ENCODE assay signal across 27 mouse cellular contexts in genomic region chr13:94928086-94928485, GRCm38 (mm10). TPM values are rescaled to one million over a fixed set of nuclear protein-coding genes. Genes with fewer than 3 reads are reported as not detected.
DNase-seq lines count a peak whose midpoint lies in the region; ATAC-seq lines count a peak whose summit lies in the region.
"Had no signal": no experiment of that assay in that cellular context is flagged by ENCODE, and none has a peak within 500 bp of the region (broad histone marks: within the 10 kb centered on the region; RNA-seq: fewer than 3 reads in every experiment).

No protein-coding gene starts in this region.

- no peak overlapping the region for H3K4me2 ChIP-seq in midbrain, embryonic 11.5 days
- H3K4me2 ChIP-seq in midbrain, embryonic 13.5 days (replicated peaks) = no peak overlapping the region
- no peak overlapping the region for H3K4me2 ChIP-seq in kidney, embryonic 15.5 days
- H3K4me2 ChIP-seq: embryonic facial prominence, embryonic 12.5 days; forebrain, embryonic 12.5 days had no signal

- no peaks in the 10 kb centered on the region for H3K9me3 ChIP-seq in midbrain, embryonic 11.5 days (ENCODE audit: control insufficient read depth, low read length)
- H3K9me3 ChIP-seq in midbrain, embryonic 13.5 days = no peaks in the 10 kb centered on the region
- no peaks in the 10 kb centered on the region for H3K9me3 ChIP-seq in kidney, embryonic 15.5 days (replicated peaks)
- H3K9me3 ChIP-seq: embryonic facial prominence, embryonic 10.5 days; embryonic facial prominence, embryonic 12.5 days; forebrain, embryonic 10.5 days; forebrain, embryonic 12.5 days; G1E had no signal

- no peak for ATAC-seq in midbrain, embryonic 11.5 days (ENCODE audit: low FRiP score)
- no peak for ATAC-seq in midbrain, embryonic 13.5 days
- no peak for ATAC-seq in kidney, embryonic 15.5 days (replicated peaks; ENCODE audit: low FRiP score)
- ATAC-seq: CD4-positive, CD25-positive, alpha-beta regulatory T cell, adult 4 months; forebrain, embryonic 14.5 days; forebrain, embryonic 16.5 days had no signal

- WGBS in midbrain, embryonic 11.5 days = 83% methylated on average over 3 of the region's 3 CpGs
- 75% methylated on average over 3 of the region's 3 CpGs for WGBS in midbrain, embryonic 13.5 days
- 86% methylated on average over 3 of the region's 3 CpGs for WGBS in kidney, embryonic 15.5 days

- H3K36me3 ChIP-seq in midbrain, embryonic 11.5 days (ENCODE audit: control insufficient read depth, insufficient read depth, low read length) = no peaks in the 10 kb centered on the region
- H3K36me3 ChIP-seq in midbrain, embryonic 13.5 days = no peaks in the 10 kb centered on the region
- H3K36me3 ChIP-seq in kidney, embryonic 15.5 days = no peaks in the 10 kb centered on the region
- H3K36me3 ChIP-seq: embryonic facial prominence, embryonic 10.5 days; embryonic facial prominence, embryonic 12.5 days; forebrain, embryonic 10.5 days; forebrain, embryonic 12.5 days; G1E had no signal

- H3K27me3 ChIP-seq in midbrain, embryonic 11.5 days (ENCODE audit: control insufficient read depth, insufficient read depth, low read length) = no peaks in the 10 kb centered on the region
- peaks cover 24% of the 10 kb centered on the region for H3K27me3 ChIP-seq in midbrain, embryonic 13.5 days
- peaks cover 32% of the 10 kb centered on the region for H3K27me3 ChIP-seq in kidney, embryonic 15.5 days
- H3K27me3 ChIP-seq: CH12.LX had no signal

- H3K27ac ChIP-seq in midbrain, embryonic 11.5 days (ENCODE audit: low read depth, low read length) = no peak overlapping the region
- no peak overlapping the region for H3K27ac ChIP-seq in midbrain, embryonic 13.5 days
- H3K27ac ChIP-seq in kidney, embryonic 15.5 days = no peak overlapping the region
- H3K27ac ChIP-seq: embryonic facial prominence, embryonic 10.5 days; embryonic facial prominence, embryonic 12.5 days; forebrain, embryonic 10.5 days; forebrain, embryonic 12.5 days had no signal

- DNase-seq in midbrain, embryonic 11.5 days (ENCODE audit: low spot score, missing footprints) = peak; percentile 21
- DNase-seq in MN1 (ENCODE audit: low spot score) (peak; percentile 41), NIH3T3 (ENCODE audit: low read depth) (peak; percentile 57)
- DNase-seq in fibroblast of lung, adult 2 months (ENCODE audit: low read depth) = peak; percentile 17
- DNase-seq in urinary bladder, adult 2 months (ENCODE audit: low spot score) = no peak
- DNase-seq in urinary bladder, postnatal 4 days (ENCODE audit: low spot score in 2 of 2) = no peak
- DNase-seq: adrenal gland, adult 8-10 months; adrenal gland, postnatal 14 days; adrenal gland, postnatal 36 days; B cell, adult 2 months; cerebellum, adult 11 months; cerebellum, adult 18-20 months; cerebellum, adult 8-10 months; cerebellum, adult 9-11 months; cerebellum, postnatal 14 days had no signal

- no peaks in the 10 kb centered on the region for H3K4me1 ChIP-seq in midbrain, embryonic 11.5 days (ENCODE audit: control insufficient read depth, insufficient read depth, low read length)
- no peaks in the 10 kb centered on the region for H3K4me1 ChIP-seq in midbrain, embryonic 13.5 days (replicated peaks)
- no peaks in the 10 kb centered on the region for H3K4me1 ChIP-seq in kidney, embryonic 15.5 days
- H3K4me1 ChIP-seq: embryonic facial prominence, embryonic 10.5 days; embryonic facial prominence, embryonic 12.5 days; forebrain, embryonic 10.5 days; forebrain, embryonic 12.5 days had no signal

- H3K9ac ChIP-seq in midbrain, embryonic 11.5 days (ENCODE audit: low read length) = no peak overlapping the region
- no peak overlapping the region for H3K9ac ChIP-seq in midbrain, embryonic 13.5 days (replicated peaks)
- H3K9ac ChIP-seq in kidney, embryonic 15.5 days = no peak overlapping the region
- H3K9ac ChIP-seq: embryonic facial prominence, embryonic 12.5 days; forebrain, embryonic 12.5 days had no signal

- H3K4me3 ChIP-seq in midbrain, embryonic 11.5 days (ENCODE audit: low read depth, low read length) = no peak overlapping the region
- no peak overlapping the region for H3K4me3 ChIP-seq in midbrain, embryonic 13.5 days (replicated peaks)
- no peak overlapping the region for H3K4me3 ChIP-seq in kidney, embryonic 15.5 days (replicated peaks)
- H3K4me3 ChIP-seq: embryonic facial prominence, embryonic 10.5 days; embryonic facial prominence, embryonic 12.5 days; forebrain, embryonic 10.5 days; forebrain, embryonic 12.5 days had no signal

RNA-seq across cellular contexts. Expression of gene Wdr41, which starts 48.1 kb away (rescaled TPM):
- 23.7 and 24.6 TPM in 2 replicates for polyA plus RNA-seq in midbrain, embryonic 11.5 days (2014; fragmentation: Nextera tagmentation; extraction: Ambion mirVana)
- polyA plus RNA-seq in midbrain, embryonic 13.5 days (2015; fragmentation: Nextera tagmentation; extraction: Ambion mirVana) = 21.9 and 22.9 TPM in 2 replicates
- polyA plus RNA-seq in urinary bladder, adult 2 months (2012; rRNA removed) = 20.0 and 20.2 TPM in 2 replicates
- polyA plus RNA-seq in kidney, embryonic 15.5 days (2015; fragmentation: Nextera tagmentation; extraction: Ambion mirVana) = 22.2 and 22.9 TPM in 2 replicates

RNA-seq across cellular contexts. Expression of gene Otp, which starts 52.7 kb away (rescaled TPM):
- polyA plus RNA-seq in midbrain, embryonic 11.5 days (2014; fragmentation: Nextera tagmentation; extraction: Ambion mirVana) = 2.0 and 2.4 TPM in 2 replicates
- polyA plus RNA-seq in midbrain, embryonic 13.5 days (2015; fragmentation: Nextera tagmentation; extraction: Ambion mirVana) = 5.3 and 5.4 TPM in 2 replicates
- not detected in 2 replicates for polyA plus RNA-seq in urinary bladder, adult 2 months (2012; rRNA removed)
- not detected in 2 replicates for polyA plus RNA-seq in kidney, embryonic 15.5 days (2015; fragmentation: Nextera tagmentation; extraction: Ambion mirVana)
- polyA plus RNA-seq: CD4-positive, CD25-positive, alpha-beta regulatory T cell, adult 4 months; embryonic facial prominence, embryonic 14.5 days had no signal

Comparison
In these comparisons a context has a peak if more than half of its experiments do, and no peak if none do; other contexts are left out.
1. DNase-seq: peak in midbrain, embryonic 11.5 days (single experiment), MN1 (single experiment), NIH3T3 (single experiment) and fibroblast of lung, adult 2 months (single experiment); none in urinary bladder, adult 2 months (single experiment) and urinary bladder, postnatal 4 days (0 of 2).